Mouse (Mus musculus) MEL (cell line): ENCODE results near the gene 1700088E04Rik.

Experiments used
- POLR2A ChIP-seq, 2 experiments: IDR thresholded peaks; 2 replicates each; pipeline ENCODE4 v1.6.1; 2011 to 2012; ENCODE audit warnings: low read length in 2 of 2, mild to moderate bottlenecking in 2 of 2, control low read depth in 1 of 2, improper control_type of control experiment in 1 of 2, low read depth in 1 of 2, moderate library complexity in 1 of 2; ENCODE audit not compliant: control insufficient read depth in 1 of 2, insufficient read depth in 1 of 2, poor library complexity in 1 of 2
- USF1 ChIP-seq: IDR thresholded peaks from 2 replicates; pipeline ENCODE4 v1.6.1; 2014; ENCODE audit warnings: low read depth, mild to moderate bottlenecking, inconsistent platforms, low read length, improper control_type of control experiment, moderate library complexity

- TF ChIP-seq USF1 (no peak), POLR2A (IDR thresholded peaks at IDR 0.05; ENCODE audit: control insufficient read depth in 1 of 2, insufficient read depth in 1 of 2, low read depth in 1 of 2, low read length in 2 of 2, poor library complexity in 1 of 2) (no peak)
Measured at GRCm38 (mm10) chr15:79110528-79110927, 30.5 kb downstream of the 1700088E04Rik start.
